Mouse (Mus musculus) intestine, postnatal 0 days (tissue): ENCODE data around the gene Nudt3. TPM values are rescaled to one million over a fixed set of nuclear protein-coding genes. Genes with fewer than 3 reads are reported as not detected.

Experiments used
- ATAC-seq: fragments of 200-750 bp; cut with Nextera tagmentation; 2 replicates; pipeline ENCODE4 v1.8.0; 2017; ENCODE audit warnings: mild to moderate bottlenecking, moderate TSS enrichment, moderate library complexity
- H3K27ac ChIP-seq: fragments of 300-500 bp; sonication (generic); 2 replicates; pipeline ENCODE4 v1.5.1; 2014; ENCODE audit warnings: mild to moderate bottlenecking, low read depth, low read length, moderate library complexity
- H3K27me3 ChIP-seq: fragments of 300-500 bp; sonication (generic); replicated peaks from 2 replicates; pipeline ENCODE4 v1.6.1; 2014; ENCODE audit warnings: low read length, mixed read lengths; ENCODE audit not compliant: control insufficient read depth, insufficient read depth
- H3K36me3 ChIP-seq: fragments of 300-500 bp; sonication (generic); 2 replicates; pipeline ENCODE4 v1.6.1; 2014; ENCODE audit warnings: mild to moderate bottlenecking, moderate library complexity; ENCODE audit not compliant: control insufficient read depth, insufficient read depth
- H3K4me1 ChIP-seq: fragments of 300-500 bp; sonication (generic); replicated peaks from 2 replicates; pipeline ENCODE4 v1.6.1; 2014; ENCODE audit warnings: antibody characterized with exemption, low read length, mixed read lengths; ENCODE audit not compliant: control insufficient read depth, insufficient read depth
- H3K4me2 ChIP-seq: fragments of 300-500 bp; sonication (generic); replicated peaks from 2 replicates; pipeline ENCODE4 v1.6.1; 2014; ENCODE audit warnings: low read depth, mild to moderate bottlenecking, moderate library complexity
- H3K4me3 ChIP-seq: fragments of 300-500 bp; sonication (generic); 2 replicates; pipeline ENCODE4 v1.5.1; 2014; ENCODE audit warnings: low read depth, low read length
- H3K9ac ChIP-seq: fragments of 300-500 bp; sonication (generic); 2 replicates; pipeline ENCODE4 v1.6.1; 2014; ENCODE audit warnings: mild to moderate bottlenecking, low read depth, low read length
- H3K9me3 ChIP-seq: fragments of 300-500 bp; sonication (generic); 2 replicates; pipeline ENCODE4 v1.6.1; 2016; ENCODE audit warnings: mixed run types; ENCODE audit not compliant: control insufficient read depth
- CTCF ChIP-seq: sonication (generic); IDR thresholded peaks from 2 replicates; pipeline ENCODE4 v1.5.1; 2016; ENCODE audit warnings: low read depth, mild to moderate bottlenecking, control low read depth, antibody characterized with exemption, moderate library complexity
- WGBS: fragments of 180-500 bp; shearing (Covaris S2); extraction: QIAGEN DNeasy Blood & Tissue Kit; methylation state at CpG from one replicate; pipeline ENCODE4 v1.1.7; 2014; 5-methylcytosine and 5-hydroxymethylcytosine counted together
- polyA plus RNA-seq: library from polyadenylated mRNA; unstranded; fragments of >200 nt; fragmentation: Nextera tagmentation; extraction: Ambion mirVana; gene quantifications from 2 replicates; pipeline ENCODE4 v1.2.1, GENCODE M21; 2015

The Nudt3 gene
- 43.3 and 43.4 TPM in 2 replicates for polyA plus RNA-seq

GRCm38 (mm10) chr17:27623360-27624326, at the start of gene Nudt3:
Gene Nudt3 (minus strand): TSS chr17:27623495.
- H3K27ac ChIP-seq, result peak within 1 kb of the TSS; percentile 85
- peak within 1 kb of the TSS; percentile 76 for H3K4me2 ChIP-seq
- 8% methylated on average over 65 of the region's 91 CpGs for WGBS
- peak within 1 kb of the TSS; percentile 87 for H3K4me3 ChIP-seq
- peak; percentile 86 for ATAC-seq
- H3K27me3 ChIP-seq, result no peaks in the 10 kb centered on the region
- TF ChIP-seq CTCF, result peak; percentile 26
- H3K4me1 ChIP-seq, result 0 out of 2 replicates have a peak, but pooled peaks cover 5% of the 10 kb centered on the region
- H3K9ac ChIP-seq, result peak within 1 kb of the TSS; percentile 94
- no peaks in the 10 kb centered on the region for H3K9me3 ChIP-seq
- no peaks in the 10 kb centered on the region for H3K36me3 ChIP-seq

DNA sequence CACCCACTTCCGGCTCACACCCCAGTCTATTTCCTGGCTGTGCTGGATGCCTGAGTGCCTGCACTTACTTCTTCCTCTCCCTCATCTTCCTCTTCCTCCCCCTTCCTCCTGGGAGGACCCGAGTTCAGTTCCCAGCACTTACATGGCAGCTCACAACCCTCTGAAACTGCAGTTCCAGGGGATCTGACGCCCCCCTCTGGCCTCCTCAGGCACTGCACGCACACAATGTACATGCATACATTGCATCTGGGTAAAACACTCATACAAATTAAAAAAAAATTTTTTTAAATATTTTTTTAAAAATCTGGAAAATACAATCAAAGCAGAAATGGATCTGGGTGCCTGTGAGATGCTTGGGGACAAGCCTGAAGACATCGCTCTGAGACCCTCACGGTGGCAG, 48.4 kb upstream of the Nudt3 start:
- Histone ChIP-seq H3K9me3 (no peaks in the 10 kb centered on the region), H3K4me2 (no peak overlapping the region), H3K9ac (no peak overlapping the region), H3K27me3 (no peaks in the 10 kb centered on the region), H3K36me3 (no peaks in the 10 kb centered on the region), H3K4me1 (no peaks in the 10 kb centered on the region), H3K27ac (no peak overlapping the region), H3K4me3 (no peak overlapping the region)
- ATAC-seq, result no peak
- TF ChIP-seq CTCF, result no peak
- whole genome bisulfite sequencing, result 78% methylated on average over 6 of the region's 6 CpGs

- Histone ChIP-seq H3K9ac (no peak overlapping the region), H3K4me1 (no peaks in the 10 kb centered on the region), H3K4me3 (no peak overlapping the region), H3K4me2 (no peak overlapping the region), H3K27me3 (peaks cover 30% of the 10 kb centered on the region), H3K36me3 (no peaks in the 10 kb centered on the region), H3K9me3 (no peaks in the 10 kb centered on the region), H3K27ac (no peak overlapping the region)
- WGBS, result 55% methylated on average over 7 of the region's 7 CpGs
- no peak for TF ChIP-seq CTCF
- no peak for ATAC-seq
Measured at GRCm38 (mm10) chr17:27658767-27659166, 35.5 kb upstream of the Nudt3 start.

DNA sequence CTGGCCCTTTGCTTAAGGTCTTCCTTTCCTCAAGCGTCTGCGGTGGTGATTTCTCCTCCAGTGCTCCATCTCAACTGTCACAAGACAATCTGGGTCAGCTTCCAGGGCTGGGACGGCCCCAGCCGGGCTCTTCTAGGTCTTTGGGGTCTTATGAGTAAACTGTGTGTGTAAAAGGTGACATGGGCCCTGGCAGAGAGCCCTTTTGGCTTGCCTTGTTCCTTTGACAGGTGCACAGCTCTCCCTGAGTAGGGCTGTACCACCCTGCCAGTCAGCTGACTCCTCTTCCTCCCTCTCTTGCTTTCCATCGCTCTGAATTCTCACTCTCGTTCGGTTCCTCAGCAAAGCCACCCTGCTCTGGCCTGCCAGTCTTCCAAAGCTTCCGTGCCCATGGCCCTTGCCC, 33.8 kb upstream of the Nudt3 start:
- TF ChIP-seq CTCF, result no peak
- ATAC-seq, result no peak
- H3K27ac ChIP-seq, result no peak overlapping the region
- no peak overlapping the region for H3K4me2 ChIP-seq
- H3K4me1 ChIP-seq, result no peaks in the 10 kb centered on the region
- H3K27me3 ChIP-seq, result peaks cover 30% of the 10 kb centered on the region
- H3K36me3 ChIP-seq, result no peaks in the 10 kb centered on the region
- H3K4me3 ChIP-seq, result no peak overlapping the region
- no peaks in the 10 kb centered on the region for H3K9me3 ChIP-seq
- H3K9ac ChIP-seq, result no peak overlapping the region
- 69% methylated on average over 8 of the region's 8 CpGs for WGBS

GRCm38 (mm10) chr17:27656414-27656813, 33.1 kb upstream of the Nudt3 start:
- Histone ChIP-seq H3K36me3 (no peaks in the 10 kb centered on the region), H3K27ac (no peak overlapping the region), H3K27me3 (peaks cover 30% of the 10 kb centered on the region), H3K9ac (no peak overlapping the region), H3K4me3 (no peak overlapping the region), H3K4me1 (no peaks in the 10 kb centered on the region), H3K9me3 (no peaks in the 10 kb centered on the region), H3K4me2 (no peak overlapping the region)
- ATAC-seq, result no peak
- no peak for TF ChIP-seq CTCF
- WGBS, result 15% methylated on average over 5 of the region's 5 CpGs

DNA sequence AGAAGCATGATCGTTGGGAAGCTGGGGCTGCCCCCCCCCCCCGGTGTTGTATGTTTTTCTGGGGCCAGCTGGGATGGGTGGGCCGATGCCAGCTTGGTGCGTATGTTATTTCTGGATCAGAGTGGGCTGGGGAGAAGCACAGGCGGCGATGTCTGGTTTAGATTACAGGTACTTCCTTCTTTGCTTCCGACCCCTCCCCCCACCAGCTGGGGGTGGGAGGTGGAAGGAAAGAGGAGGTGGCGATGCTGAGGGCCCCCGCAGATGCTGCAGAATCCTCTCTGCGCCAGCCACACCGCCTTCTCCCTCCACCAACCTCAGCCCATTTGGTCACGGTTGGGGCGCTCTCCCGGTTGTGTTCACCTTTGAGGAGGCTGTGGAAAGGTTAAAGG, 32.7 kb upstream of the Nudt3 start:
- Histone ChIP-seq H3K9ac (no peak overlapping the region), H3K27me3 (peaks cover 30% of the 10 kb centered on the region), H3K36me3 (no peaks in the 10 kb centered on the region), H3K27ac (no peak overlapping the region), H3K4me2 (peak overlapping the region; percentile 65; the same call in 1 of the 2 replicates), H3K4me1 (no peaks in the 10 kb centered on the region), H3K9me3 (no peaks in the 10 kb centered on the region), H3K4me3 (peak overlapping the region; percentile 41; the same call in 1 of the 2 replicates)
- TF ChIP-seq CTCF, result no peak
- 9% methylated on average over 14 of the region's 14 CpGs for WGBS
- ATAC-seq, result no peak
